Mouse (Mus musculus) cerebellum, adult 2 months (tissue): ENCODE measurements at regions not wholly inside any gene's neighbourhood (a gene's known extent, or its start where the extent isn't known, plus 50 kb on each side); places are given as distances from the start of the nearest gene placed in this dataset.

Source experiments
- DNase-seq, 2 experiments: peaks; one replicate each; pipeline ENCODE4 v3.0.0; 2021
- H3K27ac ChIP-seq: fragments of 200-500 bp; 2 replicates; pipeline ENCODE4 v1.5.1; 2012; ENCODE audit warnings: low read length, control low read depth, inconsistent platforms; ENCODE audit not compliant: insufficient read depth
- H3K27me3 ChIP-seq: fragments of 200-500 bp; 2 replicates; pipeline ENCODE4 v1.6.1; 2012; ENCODE audit warnings: inconsistent platforms, mild to moderate bottlenecking, low read length, moderate library complexity; ENCODE audit not compliant: control insufficient read depth, insufficient read depth
- H3K4me1 ChIP-seq: fragments of 200-500 bp; 2 replicates; pipeline ENCODE4 v1.6.1; 2011; ENCODE audit warnings: low read length; ENCODE audit not compliant: control insufficient read depth, insufficient read depth
- H3K4me3 ChIP-seq: fragments of 200-500 bp; replicated peaks from 2 replicates; pipeline ENCODE3; 2011; ENCODE audit warnings: mild to moderate bottlenecking, low read depth, low read length, control low read depth; ENCODE audit not compliant: insufficient read depth
- CTCF ChIP-seq: fragments of 200-500 bp; IDR thresholded peaks from 2 replicates; pipeline ENCODE4 v1.5.1; 2011; ENCODE audit warnings: low read depth, mild to moderate bottlenecking, control low read depth, low read length, moderate library complexity, borderline replicate concordance; ENCODE audit not compliant: insufficient read depth
- POLR2A ChIP-seq: fragments of 200-500 bp; IDR thresholded peaks from 2 replicates; pipeline ENCODE4 v1.6.1; 2011; ENCODE audit warnings: low read length, control low read depth, borderline replicate concordance; ENCODE audit not compliant: insufficient read depth
- WGBS: fragments of 180-500 bp; shearing (Covaris S2); methylation state at CpG from one replicate; pipeline ENCODE4 v1.1.7; 2018; 5-methylcytosine and 5-hydroxymethylcytosine counted together

DNA sequence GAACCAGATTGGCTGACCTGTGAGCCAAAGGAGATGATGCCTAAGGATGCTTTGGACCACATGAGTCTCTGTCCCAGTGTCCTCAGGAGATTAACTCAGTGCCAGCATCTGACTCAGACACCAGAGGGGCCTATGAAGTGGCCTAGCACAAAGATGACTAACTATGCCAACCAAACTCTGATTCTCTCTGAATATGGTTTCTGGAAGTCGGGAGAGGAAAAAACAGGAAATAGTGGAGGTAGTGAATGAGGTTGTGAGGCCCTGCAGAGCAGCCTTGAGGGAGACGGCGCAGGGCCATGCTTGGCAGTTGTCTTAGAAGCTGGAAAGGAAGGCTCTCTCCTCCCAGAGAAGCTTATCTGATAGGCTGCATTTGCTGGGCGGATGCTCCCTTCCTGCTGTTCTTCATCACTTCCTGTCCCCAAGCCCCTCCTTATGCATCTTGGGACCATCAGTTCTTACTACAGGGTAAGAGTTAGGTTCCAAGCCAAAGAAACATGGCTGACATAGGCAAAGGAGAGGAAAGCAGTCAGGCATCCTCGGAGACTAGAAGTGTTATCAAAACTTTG lies 155.4 kb downstream of the Tle3 start:
- no peak for DNase-seq
- Histone ChIP-seq H3K4me3 (no peak overlapping the region), H3K4me1 (no peaks in the 10 kb centered on the region), H3K27ac (no peak overlapping the region), H3K27me3 (no peaks in the 10 kb centered on the region)
- WGBS: 80% methylated on average over 5 of the region's 5 CpGs
- no peak for TF ChIP-seq CTCF
- TF ChIP-seq POLR2A: no peak

GRCm38 (mm10) chr9:61520136-61520535 lies 148.0 kb downstream of the Tle3 start:
- no peaks in the 10 kb centered on the region for H3K4me1 ChIP-seq
- TF ChIP-seq POLR2A (no peak), CTCF (no peak)
- no peak overlapping the region for H3K4me3 ChIP-seq
- DNase-seq: no peak
- H3K27me3 ChIP-seq: no peaks in the 10 kb centered on the region
- WGBS: 59% methylated on average over 5 of the region's 5 CpGs
- H3K27ac ChIP-seq: no peak overlapping the region

- no peak for DNase-seq
Observed at GRCm38 (mm10) chr9:61517906-61518305, 145.7 kb downstream of the Tle3 start.

GRCm38 (mm10) chr9:61511436-61511835 lies 139.3 kb downstream of the Tle3 start:
- H3K4me3 ChIP-seq: no peak overlapping the region
- H3K27me3 ChIP-seq: no peaks in the 10 kb centered on the region; the same call in 1 of the 2 replicates
- H3K4me1 ChIP-seq: no peaks in the 10 kb centered on the region
- no peak for DNase-seq
- no peak for TF ChIP-seq POLR2A
- no peak for TF ChIP-seq CTCF
- H3K27ac ChIP-seq: no peak overlapping the region

More at GRCm38 (mm10) chr9:61517906-61518305, 145.7 kb downstream of the Tle3 start:
- Histone ChIP-seq H3K27me3 (no peaks in the 10 kb centered on the region), H3K4me3 (no peak overlapping the region), H3K27ac (no peak overlapping the region), H3K4me1 (no peaks in the 10 kb centered on the region)
- WGBS: 89% methylated on average over 7 of the region's 7 CpGs
- no peak for TF ChIP-seq CTCF
- TF ChIP-seq POLR2A: no peak

- no peaks in the 10 kb centered on the region for H3K4me1 ChIP-seq
- 43% methylated on average over 14 of the region's 14 CpGs for WGBS
- H3K27ac ChIP-seq: no peak overlapping the region
- no peak overlapping the region for H3K4me3 ChIP-seq
- no peak for DNase-seq
- H3K27me3 ChIP-seq: no peaks in the 10 kb centered on the region; the same call in 1 of the 2 replicates
- TF ChIP-seq CTCF (no peak), POLR2A (no peak)
Observed at GRCm38 (mm10) chr9:61510217-61510893, 138.2 kb downstream of the Tle3 start.

DNA sequence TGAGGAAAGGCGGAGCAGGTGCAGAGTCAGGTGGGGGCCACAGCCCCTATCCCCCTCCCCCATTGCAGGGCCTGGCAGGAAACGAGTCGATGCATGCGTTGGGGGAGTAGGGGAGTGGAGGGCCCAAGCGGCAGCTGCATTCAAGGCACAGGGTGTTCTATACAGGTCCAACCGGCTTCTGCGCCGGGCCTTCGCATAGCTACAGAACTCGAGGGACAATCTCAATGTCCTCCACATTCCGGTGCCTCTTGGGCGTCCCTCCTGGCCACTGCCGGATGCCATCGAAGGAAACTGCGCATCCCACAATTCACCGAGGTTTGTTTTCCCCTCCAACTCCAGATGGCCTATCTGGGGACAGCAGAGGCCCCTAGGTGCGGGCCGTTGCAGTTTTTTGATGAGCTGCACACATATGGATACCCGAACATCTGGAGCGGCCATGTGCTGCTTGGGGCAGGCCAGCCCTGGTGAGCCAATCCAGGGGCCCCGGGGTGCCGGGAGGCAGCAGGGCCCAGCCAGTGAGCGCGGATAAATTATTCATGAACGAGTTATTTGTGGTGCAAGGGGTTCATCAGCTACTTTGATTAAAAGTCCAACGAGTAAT lies 137.5 kb downstream of the Tle3 start:
- 31% methylated on average over 26 of the region's 26 CpGs for WGBS
- no peaks in the 10 kb centered on the region for H3K4me1 ChIP-seq
- DNase-seq: no peak
- no peak overlapping the region for H3K27ac ChIP-seq
- no peak overlapping the region for H3K4me3 ChIP-seq
- no peak for TF ChIP-seq CTCF
- no peak for TF ChIP-seq POLR2A
- H3K27me3 ChIP-seq: no peaks in the 10 kb centered on the region; the same call in 1 of the 2 replicates

- H3K4me1 ChIP-seq: no peaks in the 10 kb centered on the region
- 60% methylated on average over 5 of the region's 5 CpGs for WGBS
- DNase-seq: no peak
- no peaks in the 10 kb centered on the region; the same call in 1 of the 2 replicates for H3K27me3 ChIP-seq
- H3K27ac ChIP-seq: no peak overlapping the region
- H3K4me3 ChIP-seq: no peak overlapping the region
- no peak for TF ChIP-seq CTCF
Observed at GRCm38 (mm10) chr9:61509091-61509490, 136.9 kb downstream of the Tle3 start.

- DNase-seq: no peak
- TF ChIP-seq CTCF: no peak
- TF ChIP-seq POLR2A: no peak
- H3K27ac ChIP-seq: no peak overlapping the region
- WGBS: 56% methylated on average over 9 of the region's 9 CpGs
- no peaks in the 10 kb centered on the region for H3K4me1 ChIP-seq
- H3K4me3 ChIP-seq: no peak overlapping the region
- no peaks in the 10 kb centered on the region for H3K27me3 ChIP-seq
Observed at GRCm38 (mm10) chr9:61500851-61501250, 128.7 kb downstream of the Tle3 start.
